Mouse (Mus musculus) liver, postnatal 0 days (tissue): ENCODE data around the gene Dlx1. TPM values are rescaled to one million over a fixed set of nuclear protein-coding genes. Genes with fewer than 3 reads are reported as not detected.
A peak's percentile ranks its signal among the peaks of the same experiment; 100 is the strongest.

Experiments
- ATAC-seq: fragments of 200-750 bp; cut with Nextera tagmentation; 2 replicates; pipeline ENCODE4 v1.8.0; 2017; ENCODE audit warnings: mild to moderate bottlenecking, moderate library complexity
- DNase-seq: peaks from one replicate; pipeline ENCODE4 v3.0.0-alpha.2; 2016
- H3K27ac ChIP-seq: fragments of 300-500 bp; sonication (generic); 2 replicates; pipeline ENCODE4 v1.5.1; 2014; ENCODE audit warnings: antibody characterized with exemption, moderate library complexity, mild to moderate bottlenecking, low read depth
- H3K27me3 ChIP-seq: fragments of 300-500 bp; sonication (generic); 2 replicates; pipeline ENCODE4 v1.6.1; 2014; ENCODE audit warnings: low read length, control low read depth, mixed read lengths; ENCODE audit not compliant: insufficient read depth
- H3K36me3 ChIP-seq: fragments of 300-500 bp; sonication (generic); replicated peaks from 2 replicates; pipeline ENCODE4 v1.6.1; 2014; ENCODE audit warnings: mild to moderate bottlenecking, control low read depth, low read length, moderate library complexity, mixed read lengths; ENCODE audit not compliant: insufficient read depth
- H3K4me1 ChIP-seq: fragments of 300-500 bp; sonication (generic); 2 replicates; pipeline ENCODE4 v1.6.1; 2014; ENCODE audit warnings: antibody characterized with exemption, mild to moderate bottlenecking, control low read depth; ENCODE audit not compliant: insufficient read depth
- H3K4me2 ChIP-seq: fragments of 300-500 bp; sonication (generic); 2 replicates; pipeline ENCODE4 v1.6.1; 2014; ENCODE audit warnings: low read depth, mild to moderate bottlenecking, low read length, moderate library complexity, mixed read lengths
- H3K4me3 ChIP-seq: fragments of 300-500 bp; sonication (generic); 2 replicates; pipeline ENCODE4 v1.5.1; 2014; ENCODE audit warnings: low read depth, low read length
- H3K9ac ChIP-seq: fragments of 300-500 bp; sonication (generic); replicated peaks from 2 replicates; pipeline ENCODE4 v1.6.1; 2014; ENCODE audit warnings: mild to moderate bottlenecking, moderate library complexity
- H3K9me3 ChIP-seq: fragments of 300-500 bp; sonication (generic); 2 replicates; pipeline ENCODE4 v1.6.1; 2016; ENCODE audit warnings: mild to moderate bottlenecking, control low read depth, low read length, mixed read lengths
- CTCF ChIP-seq: sonication (generic); IDR thresholded peaks from 2 replicates; pipeline ENCODE4 v1.5.1; 2016; ENCODE audit warnings: antibody characterized with exemption, low read depth
- EP300 ChIP-seq: IDR thresholded peaks from 2 replicates; pipeline ENCODE4 v1.6.1; 2016; ENCODE audit warnings: antibody characterized with exemption, low read depth, mild to moderate bottlenecking
- WGBS: fragments of 180-500 bp; shearing (Covaris S2); extraction: QIAGEN DNeasy Blood & Tissue Kit; methylation state at CpG from one replicate; pipeline ENCODE4 v1.1.7; 2014; ENCODE audit not compliant: insufficient replicate concordance; 5-methylcytosine and 5-hydroxymethylcytosine counted together
- polyA plus RNA-seq: library from polyadenylated mRNA; unstranded; fragments of >200 nt; fragmentation: Nextera tagmentation; extraction: Ambion mirVana; gene quantifications from 2 replicates; pipeline ENCODE4 v1.2.1, GENCODE M21; 2015

Dlx1 gene
- polyA plus RNA-seq, 1 experiment from 2014 or later, result 0.09 TPM

GRCm38 (mm10) chr2:71543948-71544347 lies 16.0 kb downstream of the Dlx1 start:
- no peak overlapping the region for H3K4me2 ChIP-seq
- 6% methylated on average over 20 of the region's 20 CpGs for WGBS
- H3K4me1 ChIP-seq, result peaks cover 27% of the 10 kb centered on the region
- H3K27me3 ChIP-seq, result peaks cover 94% of the 10 kb centered on the region
- H3K9me3 ChIP-seq, result no peaks in the 10 kb centered on the region
- no peak for DNase-seq
- no peak overlapping the region for H3K9ac ChIP-seq
- no peak overlapping the region for H3K27ac ChIP-seq
- TF ChIP-seq EP300 (no peak), CTCF (no peak)
- H3K36me3 ChIP-seq, result no peaks in the 10 kb centered on the region
- ATAC-seq, result no peak
- H3K4me3 ChIP-seq, result no peak overlapping the region

DNA sequence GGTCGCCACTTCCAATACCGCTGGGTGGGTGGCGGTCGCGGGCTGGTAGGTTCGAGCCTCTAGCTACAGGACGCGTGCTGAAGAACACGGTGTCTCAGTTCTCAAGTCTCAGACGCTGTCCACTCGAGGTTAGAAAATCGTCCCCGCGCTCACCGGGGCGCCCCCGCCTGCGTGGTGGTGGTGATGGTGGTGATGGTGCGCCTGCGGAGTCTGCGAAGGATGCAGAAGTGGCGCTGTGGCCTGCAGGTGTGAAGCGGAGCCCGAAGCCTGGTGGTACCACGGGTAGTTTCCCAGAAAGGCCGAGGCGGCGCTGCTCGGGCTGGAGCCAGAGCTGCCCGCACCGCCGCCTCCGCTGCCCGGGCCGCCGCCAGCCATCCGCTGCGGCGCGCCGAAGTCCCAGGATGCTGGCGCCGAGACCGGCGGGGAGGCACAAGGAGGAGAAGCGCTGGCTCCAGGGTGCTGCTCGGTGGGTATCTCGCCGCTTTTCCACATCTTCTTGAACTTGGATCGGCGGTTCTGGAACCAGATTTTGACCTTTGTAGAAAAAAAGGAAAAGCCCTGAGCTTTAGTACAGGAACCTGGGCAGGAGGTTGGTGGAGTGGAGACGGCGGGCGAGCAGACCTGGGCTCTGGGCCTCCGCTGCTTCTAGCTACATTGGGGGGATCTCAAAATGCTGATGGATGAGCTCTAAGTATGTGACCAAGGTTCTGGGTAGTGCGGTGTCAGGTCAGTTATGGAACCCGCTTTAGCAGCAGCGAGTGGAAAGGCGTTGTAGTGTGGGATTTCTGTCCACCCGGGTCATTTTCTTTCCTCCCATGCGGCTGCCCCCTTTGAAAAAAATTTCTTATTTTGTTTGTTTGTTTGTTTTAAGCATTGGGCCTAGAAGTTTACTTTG lies 16.7 kb downstream of the Dlx1 start:
- Histone ChIP-seq H3K4me2 (no peak overlapping the region), H3K9ac (no peak overlapping the region), H3K27ac (no peak overlapping the region), H3K4me1 (peaks cover 21% of the 10 kb centered on the region), H3K36me3 (no peaks in the 10 kb centered on the region), H3K4me3 (no peak overlapping the region), H3K27me3 (peaks cover 93% of the 10 kb centered on the region), H3K9me3 (no peaks in the 10 kb centered on the region)
- DNase-seq (no peak), ATAC-seq (no peak)
- no peak for TF ChIP-seq EP300
- 3% methylated on average over 61 of the region's 61 CpGs for WGBS

DNA sequence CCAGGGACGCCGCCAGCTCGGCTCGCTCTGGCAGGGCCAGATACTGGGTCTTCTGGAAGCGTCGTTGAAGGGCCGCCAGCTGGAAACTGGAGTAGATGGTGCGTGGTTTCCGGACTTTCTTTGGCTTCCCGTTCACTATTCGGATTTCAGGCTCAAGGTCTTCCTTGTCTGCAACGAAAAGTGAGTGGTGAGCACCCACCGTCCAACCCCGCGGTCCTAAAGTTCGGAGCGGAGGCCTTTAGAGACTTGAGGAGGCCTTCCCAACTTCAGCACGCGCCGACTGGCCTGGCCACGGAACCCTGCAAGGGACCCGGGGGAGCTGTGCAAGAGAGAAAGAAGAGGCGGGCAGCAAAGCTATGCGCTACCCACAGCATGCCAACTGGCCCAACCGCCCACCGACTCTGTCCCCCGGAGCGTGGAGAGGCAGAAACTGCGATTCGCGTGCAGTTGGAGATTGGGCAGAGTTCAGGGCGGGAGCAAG lies 17.5 kb downstream of the Dlx1 start:
- H3K4me1 ChIP-seq, result peaks cover 21% of the 10 kb centered on the region
- H3K27ac ChIP-seq, result no peak overlapping the region
- TF ChIP-seq EP300 (no peak), CTCF (no peak)
- H3K36me3 ChIP-seq, result no peaks in the 10 kb centered on the region
- ATAC-seq, result no peak
- H3K27me3 ChIP-seq, result peaks cover 93% of the 10 kb centered on the region
- WGBS, result 2% methylated on average over 32 of the region's 32 CpGs
- DNase-seq, result no peak
- peak overlapping the region; percentile 72 for H3K4me2 ChIP-seq
- H3K4me3 ChIP-seq, result peak overlapping the region; percentile 47
- no peaks in the 10 kb centered on the region for H3K9me3 ChIP-seq
- H3K9ac ChIP-seq, result no peak overlapping the region

DNA sequence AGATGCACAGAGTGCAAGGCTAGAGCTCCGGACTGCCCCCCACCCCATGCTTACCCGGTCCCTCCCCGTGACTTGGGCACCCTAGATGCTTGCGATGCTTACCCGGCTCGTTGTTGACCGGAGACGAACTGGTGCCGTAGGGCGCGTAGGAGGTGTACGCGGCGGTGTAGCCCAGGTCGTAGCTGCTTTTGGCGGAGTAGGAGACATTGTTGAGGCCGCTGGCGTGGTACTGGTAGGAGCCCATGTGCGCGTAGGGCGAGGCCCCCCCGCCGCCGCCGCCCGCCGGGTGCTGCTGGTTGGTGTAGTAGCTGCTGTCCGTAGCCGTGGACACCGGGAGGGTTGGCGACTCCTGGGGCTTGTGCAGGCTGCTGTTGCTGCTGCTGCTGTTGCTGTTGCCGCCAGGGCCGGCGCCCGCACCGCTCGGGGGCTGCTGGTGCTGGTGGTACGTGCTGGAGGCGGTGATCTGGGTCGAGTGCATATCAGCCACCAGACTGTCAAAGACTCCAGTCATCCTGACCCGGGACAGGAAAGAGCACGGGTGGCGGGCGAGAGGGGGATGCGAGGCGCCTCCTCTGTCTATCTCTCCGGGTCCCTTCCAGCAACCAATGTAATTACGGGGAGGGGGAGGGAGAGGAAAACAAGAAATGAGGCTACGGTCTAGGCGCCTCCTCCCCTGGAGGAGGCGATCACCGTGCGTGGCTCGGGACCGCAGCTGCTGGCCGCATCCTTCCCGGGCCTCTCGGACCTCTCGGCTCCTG lies 18.1 kb downstream of the Dlx1 start:
- H3K4me3 ChIP-seq, result peak overlapping the region; percentile 47
- H3K36me3 ChIP-seq, result no peaks in the 10 kb centered on the region
- H3K4me2 ChIP-seq, result peak overlapping the region; percentile 72
- no peak for TF ChIP-seq CTCF
- no peak for TF ChIP-seq EP300
- WGBS, result under 1% methylated on average over 58 of the region's 59 CpGs
- H3K9ac ChIP-seq, result no peak overlapping the region
- ATAC-seq (no peak), DNase-seq (no peak)
- H3K4me1 ChIP-seq, result peaks cover 18% of the 10 kb centered on the region
- H3K27ac ChIP-seq, result no peak overlapping the region
- H3K27me3 ChIP-seq, result peaks cover 92% of the 10 kb centered on the region
- no peaks in the 10 kb centered on the region for H3K9me3 ChIP-seq

DNA sequence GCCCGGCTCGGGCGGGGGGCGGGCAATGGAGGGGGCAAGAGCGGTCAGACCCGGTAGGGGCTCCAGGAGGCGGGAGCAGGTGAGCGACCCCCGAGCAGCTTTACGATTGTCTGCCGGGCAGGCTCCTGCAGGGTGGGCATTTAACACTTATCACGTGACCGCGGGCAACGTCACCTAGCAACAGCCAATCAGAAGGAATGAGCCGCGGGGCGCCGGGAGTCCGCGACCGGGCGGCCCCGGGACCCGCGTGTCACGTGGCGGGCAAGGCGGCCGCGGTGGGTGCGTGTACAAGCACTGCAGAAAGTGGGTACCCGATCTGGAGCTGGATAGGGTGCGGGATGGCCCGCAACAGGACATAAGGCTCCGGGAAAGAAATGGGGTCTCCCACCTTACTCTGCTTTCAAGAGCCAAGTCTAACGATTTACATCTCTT lies 18.7 kb downstream of the Dlx1 start, which contains the start of gene Dlx2:
Dlx2 (minus strand) TSS at position 115 of the 432 bp plus-strand sequence.
- ATAC-seq, result no peak
- no peak within 1 kb of the TSS for H3K27ac ChIP-seq

DNA sequence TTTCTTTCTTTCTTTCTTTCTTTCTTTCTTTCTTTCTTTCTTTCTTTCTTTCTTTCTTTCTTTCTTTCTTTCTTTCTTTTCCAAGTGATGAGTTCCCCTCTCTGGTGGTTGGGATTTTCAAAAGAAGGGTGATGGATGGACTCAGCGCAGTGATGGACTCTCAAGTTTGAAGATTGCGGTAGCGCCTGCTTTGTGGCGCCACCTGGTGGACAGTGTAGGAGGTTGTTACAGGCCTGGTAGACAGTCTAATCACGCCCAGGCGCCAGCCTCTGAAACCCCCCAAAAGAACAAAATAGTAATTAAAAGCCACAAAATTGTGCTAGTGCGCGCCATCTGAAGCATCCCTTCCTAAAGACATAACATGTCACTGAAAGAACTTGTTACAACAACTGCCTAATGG lies 19.9 kb downstream of the Dlx1 start:
- Histone ChIP-seq H3K27me3 (peaks cover 91% of the 10 kb centered on the region), H3K4me2 (no peak overlapping the region)

More for the DNA sequence above, 18.7 kb downstream of the Dlx1 start, which contains the start of gene Dlx2:
- H3K27me3 ChIP-seq, result peaks cover 92% of the 10 kb centered on the region
- H3K4me1 ChIP-seq, result peaks cover 18% of the 10 kb centered on the region
- H3K9me3 ChIP-seq, result no peaks in the 10 kb centered on the region
- no peak for TF ChIP-seq CTCF
- no peak for TF ChIP-seq EP300
- peak within 1 kb of the TSS; percentile 47 for H3K4me3 ChIP-seq
- H3K36me3 ChIP-seq, result no peaks in the 10 kb centered on the region
- H3K4me2 ChIP-seq, result peak within 1 kb of the TSS; percentile 72
- no peak within 1 kb of the TSS for H3K9ac ChIP-seq
- no peak for DNase-seq
- 2% methylated on average over 37 of the region's 37 CpGs for WGBS

More for the DNA sequence above, 19.9 kb downstream of the Dlx1 start:
- no peak overlapping the region for H3K4me3 ChIP-seq
- peak; percentile 90 for TF ChIP-seq CTCF
- TF ChIP-seq EP300, result no peak
- ATAC-seq (no peak), DNase-seq (peak; percentile 86)
- no peaks in the 10 kb centered on the region for H3K9me3 ChIP-seq
- 4% methylated on average over 8 of the region's 8 CpGs for WGBS
- no peak overlapping the region for H3K9ac ChIP-seq
- H3K36me3 ChIP-seq, result no peaks in the 10 kb centered on the region
- peaks cover 18% of the 10 kb centered on the region for H3K4me1 ChIP-seq
- no peak overlapping the region for H3K27ac ChIP-seq
